Mouse (Mus musculus): ENCODE results near the gene Rpl32. TPM values are rescaled to one million over a fixed set of nuclear protein-coding genes. Genes with fewer than 3 reads are reported as not detected.

Rpl32 gene
- 100 to 1,000 TPM; 874 to 985 TPM for total RNA-seq (2023)

DNA sequence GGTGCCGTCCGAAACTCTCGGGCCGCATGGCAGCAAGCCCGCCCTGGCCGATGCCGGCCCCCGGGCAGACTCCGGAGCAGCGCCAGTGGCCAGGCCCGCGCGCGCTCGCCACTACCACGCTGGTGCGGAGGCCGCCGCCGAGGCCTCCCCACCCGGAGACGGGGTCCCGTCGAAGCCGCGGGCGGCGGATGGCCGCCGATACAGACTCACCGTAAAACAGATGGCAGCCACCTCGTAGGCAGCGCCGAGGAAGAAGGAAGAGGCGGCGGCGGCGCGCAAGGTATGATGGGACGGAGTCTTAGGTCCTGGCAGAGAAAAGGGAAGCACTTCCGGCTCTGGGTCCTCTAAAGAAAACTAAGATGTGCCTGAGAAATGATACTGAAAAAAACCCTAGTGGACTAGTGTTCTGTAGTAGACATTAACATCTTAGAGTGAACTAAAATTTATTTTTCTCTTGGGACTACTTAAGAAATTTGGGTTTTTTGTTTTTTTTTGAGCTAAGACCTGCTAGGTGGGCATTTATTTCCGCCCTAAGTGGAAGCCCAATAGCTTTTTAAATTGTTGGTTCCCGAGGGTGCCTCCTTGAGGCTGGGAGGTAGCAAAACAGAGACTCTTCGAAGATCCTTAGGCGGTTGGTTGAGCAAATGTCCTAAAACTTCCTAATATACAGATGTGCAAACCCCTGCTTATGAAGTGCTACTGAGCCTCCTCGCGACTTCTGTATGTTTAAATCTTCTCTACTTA lies at the start of gene Rpl32:
Gene Rpl32 (minus strand): TSS at position 260 of the 744 bp plus-strand sequence.

DNA sequence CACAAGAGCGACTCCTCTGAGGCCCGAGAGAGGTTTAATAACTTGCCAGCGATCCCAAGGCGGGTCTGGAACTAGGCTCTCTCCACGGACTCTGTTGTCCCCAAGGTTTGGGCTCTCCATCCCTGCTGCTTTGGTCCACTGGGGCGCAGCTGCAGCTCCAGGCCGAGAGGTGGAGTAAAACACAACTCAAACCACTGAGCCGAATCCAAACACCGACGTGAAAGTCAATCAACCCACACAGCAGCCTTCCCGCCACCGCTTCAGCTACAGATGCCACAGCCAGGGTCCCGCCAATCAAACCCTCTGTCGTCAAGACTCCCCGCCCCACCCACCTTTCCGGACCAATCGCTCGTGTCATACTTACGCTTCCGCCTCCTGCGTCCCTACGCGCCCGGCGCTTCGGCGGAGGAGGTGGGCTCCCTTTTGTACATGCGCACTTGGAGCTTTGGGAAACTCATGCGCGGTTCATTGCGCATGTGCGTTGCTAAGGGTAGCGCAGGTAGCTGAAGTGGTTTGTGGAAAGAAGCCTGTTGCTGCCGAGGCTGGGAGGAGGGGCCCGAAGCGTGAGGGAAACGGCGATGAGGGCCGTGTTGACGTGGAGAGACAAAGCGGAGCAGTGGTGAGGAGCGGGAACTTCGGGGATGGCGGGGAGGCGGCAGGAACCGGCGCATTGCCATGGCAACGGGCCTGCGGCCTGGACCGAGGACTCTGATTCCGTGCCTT lies 44.7 kb upstream of the Rpl32 start, which contains the start of the genes Mbd4 and Ift122:
Gene Mbd4 (minus strand): TSS at position 281 of the 723 bp plus-strand sequence.
Gene Ift122 (plus strand): TSS at position 380 of the 723 bp plus-strand sequence.

DNA sequence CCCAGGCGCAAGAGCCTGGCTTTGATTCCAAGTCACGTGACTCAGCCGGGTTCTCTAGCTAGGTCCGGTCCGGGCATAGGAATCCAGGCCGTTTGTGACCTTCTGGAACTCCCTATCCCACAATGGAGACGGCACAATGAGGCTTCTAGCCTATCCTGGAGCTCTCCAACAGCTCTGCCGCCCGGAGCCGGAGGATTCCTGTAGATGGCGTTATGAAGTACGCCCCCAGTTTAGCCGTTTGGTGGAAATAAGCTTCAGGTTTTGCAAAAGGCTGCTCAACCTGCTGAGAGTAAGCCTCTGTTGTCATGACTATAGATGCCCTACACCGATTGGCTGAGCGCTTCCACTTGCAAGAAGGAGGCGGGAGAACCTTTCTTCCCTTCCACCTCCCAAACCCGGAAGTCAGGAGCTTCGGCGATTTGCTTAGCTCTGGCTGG lies 29.6 kb upstream of the Rpl32 start, which contains the start of gene Efcab12:
Gene Efcab12 (minus strand): TSS at position 252 of the 437 bp plus-strand sequence.

DNA sequence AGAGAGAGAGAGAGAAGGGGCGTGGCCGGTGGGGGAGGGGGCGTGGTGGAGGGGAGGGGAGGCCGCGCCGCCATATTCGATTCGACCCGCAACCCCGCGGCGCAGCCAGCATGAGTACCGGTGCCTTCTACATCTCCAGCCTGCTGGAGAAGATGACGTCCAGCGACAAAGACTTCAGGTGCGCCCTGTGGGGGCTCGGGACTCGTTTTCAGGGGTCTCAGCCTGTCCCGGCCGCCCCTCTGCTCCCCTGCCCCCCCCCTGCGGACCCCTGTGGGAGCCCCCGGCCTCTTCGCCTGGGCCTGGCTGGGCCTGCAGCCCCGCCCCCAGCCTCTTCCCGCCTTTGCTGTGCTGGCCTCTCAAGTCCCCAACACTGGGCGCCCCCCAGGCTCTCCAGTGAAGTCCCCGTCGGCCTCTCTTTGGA lies 34.0 kb downstream of the Rpl32 start, which contains the start of gene Cand2:
Gene Cand2 (plus strand): TSS at position 38 of the 421 bp plus-strand sequence.

DNA sequence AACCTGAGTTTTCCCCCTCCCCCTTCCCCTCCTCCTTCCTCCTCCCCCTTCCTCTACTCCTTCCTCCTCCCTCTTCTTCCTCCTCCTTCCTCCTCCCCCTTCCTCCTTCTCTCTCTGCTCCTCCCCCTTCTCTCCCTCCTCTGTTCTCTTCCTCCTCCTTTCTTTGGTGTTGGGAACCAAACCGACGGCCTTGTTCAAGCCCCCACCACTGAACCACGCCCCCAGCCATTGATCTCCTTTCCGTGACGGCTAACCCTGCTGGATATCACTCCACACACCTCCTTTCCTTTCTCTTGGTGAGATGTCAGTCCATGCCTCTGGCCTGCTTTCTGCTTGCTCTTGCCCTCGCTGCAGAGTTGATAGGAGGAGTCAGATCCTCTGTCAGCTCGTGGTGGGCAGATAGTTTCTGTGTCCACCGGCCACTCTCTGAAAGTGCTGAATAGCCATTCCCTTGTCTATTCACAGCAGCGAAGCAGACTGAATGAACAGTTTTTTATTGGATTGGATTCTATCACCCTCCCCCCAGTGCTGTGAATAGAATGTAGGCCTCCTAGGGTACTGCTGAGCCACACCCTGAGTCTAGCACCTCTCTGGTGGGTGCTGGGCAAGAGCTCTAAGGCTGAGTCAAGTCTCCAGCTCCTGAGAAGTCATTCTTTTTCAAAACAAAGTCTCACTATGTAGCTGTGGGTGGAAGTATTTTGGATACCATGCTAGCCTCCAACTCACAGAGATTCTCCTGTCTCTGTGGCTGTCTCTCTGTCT lies 46.4 kb downstream of the Rpl32 start, which contains the start of gene Tmem40:
Gene Tmem40 (minus strand): TSS at position 416 of the 762 bp plus-strand sequence.

Other genes with a start within 250 kb of the Rpl32 start
- not detected for gene Mkrn2os, start 216.2 kb downstream of the Rpl32 start, total RNA-seq (2023)
- gene Mkrn2, start 206.8 kb downstream of the Rpl32 start, total RNA-seq (2023) = 10 to 100 TPM; 13.5 to 19.0 TPM
- gene Raf1, start 132.1 kb downstream of the Rpl32 start, total RNA-seq (2023) = 100 to 1,000 TPM; 246 to 249 TPM
- 10 to 100 TPM; 52.4 to 60.3 TPM for gene Tmem40, start 46.3 kb downstream of the Rpl32 start, total RNA-seq (2023)
- under 1 TPM; 0.38 to 0.40 TPM for gene Cand2, start 34.2 kb downstream of the Rpl32 start, total RNA-seq (2023)
- gene Efcab12, start 29.7 kb upstream of the Rpl32 start, total RNA-seq (2023) = not detected
- 1 to 10 TPM; 8.9 to 9.1 TPM for gene Mbd4, start 44.6 kb upstream of the Rpl32 start, total RNA-seq (2023)
- gene Ift122, start 44.7 kb upstream of the Rpl32 start, total RNA-seq (2023) = 1 to 10 TPM; 1.7 to 4.0 TPM
- not detected for gene Rho, start 123.0 kb upstream of the Rpl32 start, total RNA-seq (2023)
- not detected for gene H1foo, start 136.2 kb upstream of the Rpl32 start, total RNA-seq (2023)
- gene Plxnd1, start 186.3 kb upstream of the Rpl32 start, total RNA-seq (2023) = 100 to 1,000 TPM in 1 of 2 experiments, 10 to 100 TPM in 1; 83.1 to 142 TPM